In the genomic region with DNA sequence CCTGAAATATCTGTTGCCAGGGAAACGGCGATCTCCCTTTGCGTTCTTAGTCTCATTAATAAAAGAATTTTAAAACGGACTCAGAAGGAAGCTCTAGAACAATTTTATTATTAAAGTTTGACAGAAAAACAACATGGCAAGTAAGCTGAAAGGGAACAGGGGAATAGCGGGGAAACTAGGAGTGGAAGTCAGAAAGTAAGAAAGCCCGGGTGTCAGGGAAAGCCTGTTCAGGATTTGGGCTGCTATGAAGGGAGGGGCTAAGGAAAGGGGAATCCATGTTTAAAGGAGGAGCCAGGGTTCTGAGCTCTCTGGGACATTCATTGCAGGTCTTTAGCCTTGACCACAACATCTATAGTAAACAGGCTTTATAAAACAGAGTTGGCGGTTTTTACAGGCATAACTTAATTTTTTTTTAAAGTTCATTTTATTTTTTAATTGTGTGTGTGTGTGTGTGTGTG, we compare ENCODE assay signal across 8 mouse cellular contexts. TPM values are rescaled to one million over a fixed set of nuclear protein-coding genes. Genes with fewer than 3 reads are reported as not detected.
DNase-seq lines count a peak whose midpoint lies in the region; ATAC-seq and TF ChIP-seq lines count a peak whose summit lies in the region.

No protein-coding gene starts in this region.

- peak overlapping the region; percentile 89 for H3K27ac ChIP-seq in forebrain, embryonic 12.5 days
- H3K27ac ChIP-seq in liver, embryonic 13.5 days = no peak overlapping the region

- H3K4me2 ChIP-seq in forebrain, embryonic 12.5 days = peak overlapping the region; percentile 64
- peak overlapping the region; percentile 61 for H3K4me2 ChIP-seq in liver, embryonic 13.5 days

- H3ac ChIP-seq in C2C12 (ENCODE audit: control insufficient read depth, insufficient read length, low read depth) = peak overlapping the region; percentile 19

- intact Hi-C loops in left cerebral cortex, postnatal 4 days (cut with DNase I) = no loop called here

- peaks cover 22% of the 10 kb centered on the region for H3K4me1 ChIP-seq in forebrain, embryonic 12.5 days
- H3K4me1 ChIP-seq in liver, embryonic 13.5 days (replicated peaks) = peaks cover 3% of the 10 kb centered on the region; the same call in 1 of the 2 replicates

- 10% methylated on average over 7 of the region's 7 CpGs for WGBS in forebrain, embryonic 12.5 days
- WGBS in liver, embryonic 13.5 days (ENCODE audit: insufficient replicate concordance) = 17% methylated on average over 7 of the region's 7 CpGs

- H3K79me2 ChIP-seq in C2C12 (ENCODE audit: control insufficient read depth, insufficient read depth) = peaks cover 13% of the 10 kb centered on the region

- no peaks in the 10 kb centered on the region for H3K36me3 ChIP-seq in C2C12 (ENCODE audit: control insufficient read depth, insufficient read depth)
- no peaks in the 10 kb centered on the region for H3K36me3 ChIP-seq in forebrain, embryonic 12.5 days (replicated peaks)
- no peaks in the 10 kb centered on the region for H3K36me3 ChIP-seq in liver, embryonic 13.5 days

- DNase-seq in cerebellum, postnatal 10 days = peak; percentile 56 to 69
- DNase-seq in cerebellum, postnatal 36 days = no peak
- DNase-seq in liver, embryonic 13.5 days = no peak
- DNase-seq in left cerebral cortex, postnatal 4 days = no peak
- DNase-seq in right cerebral cortex, postnatal 14 days = no peak
- DNase-seq in gastrocnemius, postnatal 25 days = no peak

- ATAC-seq in forebrain, embryonic 12.5 days (ENCODE audit: low FRiP score) = no peak
- ATAC-seq in liver, embryonic 13.5 days (ENCODE audit: low read depth) = no peak

- H3K79me3 ChIP-seq in C2C12 (ENCODE audit: low read depth) = no peaks in the 10 kb centered on the region

- no peak overlapping the region; the same call in 1 of the 2 replicates for H3K9ac ChIP-seq in forebrain, embryonic 12.5 days
- H3K9ac ChIP-seq in liver, embryonic 13.5 days = no peak overlapping the region

- no peaks in the 10 kb centered on the region for H3K9me3 ChIP-seq in forebrain, embryonic 12.5 days
- H3K9me3 ChIP-seq in liver, embryonic 13.5 days (replicated peaks) = no peaks in the 10 kb centered on the region

- TF ChIP-seq CTCF in C2C12 (IDR thresholded peaks at IDR 0.05; ENCODE audit: control insufficient read depth, insufficient read depth, insufficient read length) = no peak

- no peaks in the 10 kb centered on the region for H3K27me3 ChIP-seq in C2C12 (ENCODE audit: control insufficient read depth, insufficient read depth, insufficient read length)
- H3K27me3 ChIP-seq in forebrain, embryonic 12.5 days = no peaks in the 10 kb centered on the region
- H3K27me3 ChIP-seq in liver, embryonic 13.5 days = peaks cover 11% of the 10 kb centered on the region

- H3K4me3 ChIP-seq in C2C12 (ENCODE audit: insufficient read depth, poor library complexity, severe bottlenecking) = peak overlapping the region; percentile 23
- peak overlapping the region; percentile 40 for H3K4me3 ChIP-seq in forebrain, embryonic 12.5 days (replicated peaks)
- H3K4me3 ChIP-seq in liver, embryonic 13.5 days (replicated peaks) = peak overlapping the region; percentile 45

TF ChIP-seq in C2C12, 6 proteins besides CTCF, POLR2A, EP300 and RAD21:
- TF ChIP-seq CEBPB (IDR thresholded peaks at IDR 0.05; ENCODE audit: low read depth) (no peak), FOSL1 (IDR thresholded peaks at IDR 0.05; ENCODE audit: insufficient read depth, low read length, poor library complexity, severe bottlenecking) (no peak), MAX (IDR thresholded peaks at IDR 0.05) (no peak), MYOD1 (IDR thresholded peaks at IDR 0.05; ENCODE audit: control insufficient read depth, insufficient read length, low read depth) (no peak), USF1 (IDR thresholded peaks at IDR 0.05; ENCODE audit: low read depth) (no peak), MYOG (IDR thresholded peaks at IDR 0.05; ENCODE audit: control insufficient read depth, extremely low read depth, insufficient read length) (no peak)

RNA-seq across cellular contexts. Expression of a gene that starts 45.9 kb away (rescaled TPM):
- polyA plus RNA-seq in C2C12 (2012; fragmentation: generic; extraction: Trizol) = 13.6 TPM
- 24.7 and 31.0 TPM in 2 replicates for polyA plus RNA-seq in forebrain, embryonic 12.5 days (2016; fragmentation: Nextera tagmentation; extraction: Ambion mirVana)
- 1.6 and 1.7 TPM in 2 replicates for polyA plus RNA-seq in liver, embryonic 13.5 days (2015; fragmentation: Nextera tagmentation; extraction: Ambion mirVana)
- 100 to 1,000 TPM; 116 to 135 TPM for total RNA-seq in left cerebral cortex, postnatal 4 days (2021)
- 1 to 10 TPM; 5.3 to 6.6 TPM for total RNA-seq in gastrocnemius, postnatal 25 days (2021)

Comparison
In these comparisons a context has a peak if more than half of its experiments do, and no peak if none do; other contexts are left out.
1. DNase-seq: peak in cerebellum, postnatal 10 days (2 of 2); none in cerebellum, postnatal 36 days (0 of 2), liver, embryonic 13.5 days (single experiment), left cerebral cortex, postnatal 4 days (single experiment), right cerebral cortex, postnatal 14 days (single experiment) and gastrocnemius, postnatal 25 days (single experiment).
2. Peak in every context shown above with its lines, with median percentiles within 50 percentile points of each other: H3K4me3 ChIP-seq.